ENCODE assay signal across 21 mouse cellular contexts in the genomic region with DNA sequence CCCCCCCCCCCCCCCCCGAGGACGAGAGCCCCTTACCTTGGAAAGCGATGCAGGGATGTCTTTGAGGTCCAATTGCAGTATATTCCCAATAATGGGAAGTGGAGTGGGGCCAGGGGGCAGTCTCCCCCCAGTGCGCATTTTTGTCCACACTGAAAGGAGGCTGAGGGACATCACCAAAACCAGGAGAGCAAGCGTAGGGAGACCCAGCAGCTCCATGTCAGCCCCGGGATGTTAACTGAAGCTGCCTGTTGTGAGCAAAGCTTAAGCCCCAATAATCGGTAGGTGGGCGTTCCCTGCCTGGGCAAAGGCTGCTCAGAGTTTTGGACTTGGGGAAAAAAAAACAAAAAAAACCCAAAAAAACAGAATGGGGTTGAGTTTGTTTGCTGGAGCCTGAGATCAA. TPM values are rescaled to one million over a fixed set of nuclear protein-coding genes. Genes with fewer than 3 reads are reported as not detected.
"Had no signal": no experiment of that assay in that cellular context is flagged by ENCODE, and none has a peak within 500 bp of the region (broad histone marks: within the 10 kb centered on the region; RNA-seq: fewer than 3 reads in every experiment).

A gene (minus strand): TSS at position 237 of the 400 bp plus-strand sequence.

- H3K27me3 ChIP-seq: limb, embryonic 12.5 days; limb, embryonic 15.5 days; midbrain, embryonic 15.5 days; neural tube, embryonic 12.5 days; neural tube, embryonic 15.5 days had no signal

- H3K27ac ChIP-seq: limb, embryonic 12.5 days; limb, embryonic 15.5 days; midbrain, embryonic 15.5 days; neural tube, embryonic 12.5 days; neural tube, embryonic 15.5 days; stomach, postnatal 0 days had no signal

- H3K4me1 ChIP-seq: limb, embryonic 12.5 days; limb, embryonic 15.5 days; midbrain, embryonic 15.5 days; neural tube, embryonic 12.5 days; neural tube, embryonic 15.5 days had no signal

- H3K9me3 ChIP-seq: limb, embryonic 12.5 days; limb, embryonic 15.5 days; midbrain, embryonic 15.5 days; neural tube, embryonic 12.5 days; neural tube, embryonic 15.5 days had no signal

- H3K4me2 ChIP-seq: limb, embryonic 12.5 days; limb, embryonic 15.5 days; midbrain, embryonic 11.5 days; midbrain, embryonic 15.5 days; neural tube, embryonic 12.5 days; neural tube, embryonic 15.5 days had no signal

- H3K36me3 ChIP-seq: midbrain, embryonic 15.5 days; neural tube, embryonic 12.5 days had no signal

- ATAC-seq: intestine, postnatal 0 days; midbrain, embryonic 15.5 days had no signal

- H3K9ac ChIP-seq: limb, embryonic 12.5 days; limb, embryonic 15.5 days; midbrain, embryonic 15.5 days; neural tube, embryonic 12.5 days; neural tube, embryonic 15.5 days had no signal

- DNase-seq: kidney, adult 9 months; kidney, postnatal 14 days; kidney, postnatal 4 days; left cerebral cortex, postnatal 4 days; lung, adult 2 months; lung, postnatal 14 days; lung, postnatal 4 days; right cerebral cortex, adult 18-20 months; right cerebral cortex, postnatal 14 days; right cerebral cortex, postnatal 4 days; thymus, adult 2 months; thymus, postnatal 14 days had no signal

- H3K4me3 ChIP-seq: limb, embryonic 12.5 days; limb, embryonic 15.5 days; midbrain, embryonic 15.5 days; neural tube, embryonic 12.5 days; neural tube, embryonic 15.5 days had no signal

RNA-seq across cellular contexts. Expression of the gene that starts here (rescaled TPM):
- polyA plus RNA-seq: intestine, embryonic 14.5 days; midbrain, embryonic 11.5 days; midbrain, embryonic 15.5 days; neural tube, embryonic 12.5 days; neural tube, embryonic 15.5 days; thymus, adult 2 months had no signal
